Mouse (Mus musculus): ENCODE measurements around the gene Rasgef1b.

GRCm38 (mm10) chr5:99476640-99477419, 252.0 kb downstream of the Rasgef1b start:
- no peak for TF ChIP-seq CTCF (IDR thresholded peaks at IDR 0.05)
- TF ChIP-seq EP300 (IDR thresholded peaks at IDR 0.05) = no peak

Data from lung, postnatal 0 days (tissue).